Mouse (Mus musculus) splenic B cell, adult 2 months (primary cell): ENCODE measurements around the gene Gm45717.
A peak's percentile ranks its signal among the peaks of the same experiment; 100 is the strongest.

Experiments
- DNase-seq: peaks from one replicate; pipeline ENCODE4 v3.0.0-alpha.2; 2011; ENCODE audit warnings: low read depth, low spot score
- H3K27me3 ChIP-seq: 2 replicates; pipeline ENCODE4 v1.6.1; 2012; ENCODE audit warnings: mild to moderate bottlenecking, low read length, moderate library complexity, mixed read lengths; ENCODE audit not compliant: control insufficient read depth, poor library complexity, insufficient read depth, severe bottlenecking
- H3K36me3 ChIP-seq: 2 replicates; pipeline ENCODE4 v1.6.1; 2012; ENCODE audit warnings: mild to moderate bottlenecking, low read length, moderate library complexity, mixed read lengths; ENCODE audit not compliant: control insufficient read depth, poor library complexity, insufficient read depth, severe bottlenecking

Gene Gm45717

DNA sequence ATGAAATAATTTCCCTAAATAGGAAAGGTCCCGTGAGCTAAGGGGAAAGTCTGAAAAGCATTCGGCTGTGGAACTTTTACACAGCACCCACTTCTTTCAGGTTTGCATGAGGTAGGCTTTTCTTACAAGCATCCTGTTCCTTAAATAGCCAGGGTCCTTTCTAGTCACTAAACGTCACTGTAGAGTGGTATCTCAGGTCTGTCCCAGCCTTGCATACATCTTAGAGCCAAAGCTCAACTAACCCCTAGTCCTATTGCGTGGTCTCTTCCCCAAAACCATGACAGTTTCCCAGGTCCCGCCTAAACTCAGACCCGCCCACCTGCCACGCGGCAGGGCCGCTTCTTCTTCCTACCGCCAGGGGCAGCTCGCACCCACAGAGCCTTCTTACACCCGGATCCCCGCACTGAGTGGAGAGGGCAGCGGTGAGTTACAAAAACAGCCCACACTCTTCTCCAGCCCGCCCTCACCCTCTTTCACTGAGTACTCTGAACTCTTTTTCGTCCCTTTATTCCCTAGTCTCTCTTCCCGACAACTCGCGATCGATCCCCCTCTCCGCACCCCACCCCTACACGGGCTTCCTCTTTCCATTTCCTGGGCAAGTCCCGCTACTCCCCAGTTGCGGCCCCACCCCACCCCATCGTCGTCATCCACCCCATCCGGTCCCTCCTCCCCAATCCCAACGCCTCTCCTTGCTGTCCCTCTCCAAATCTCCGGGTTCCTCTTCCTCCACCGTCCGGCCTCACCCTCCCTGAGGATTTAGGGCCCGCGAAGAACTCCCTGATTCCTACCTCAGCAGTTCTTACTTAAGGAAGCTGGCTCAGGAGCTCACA, 14.3 kb downstream of the Gm45717 start, which contains the start of gene Pgghg:
TSS of gene Pgghg (plus strand) at position 170 of the 830 bp plus-strand sequence.
- H3K27me3 ChIP-seq = no peaks in the 10 kb centered on the region
- H3K36me3 ChIP-seq = no peaks in the 10 kb centered on the region
- DNase-seq = peak; percentile 89

GRCm38 (mm10) chr7:140939669-140940171, 16.0 kb downstream of the Gm45717 start:
- no peak for DNase-seq
- Histone ChIP-seq H3K36me3 (no peaks in the 10 kb centered on the region), H3K27me3 (no peaks in the 10 kb centered on the region)

DNA sequence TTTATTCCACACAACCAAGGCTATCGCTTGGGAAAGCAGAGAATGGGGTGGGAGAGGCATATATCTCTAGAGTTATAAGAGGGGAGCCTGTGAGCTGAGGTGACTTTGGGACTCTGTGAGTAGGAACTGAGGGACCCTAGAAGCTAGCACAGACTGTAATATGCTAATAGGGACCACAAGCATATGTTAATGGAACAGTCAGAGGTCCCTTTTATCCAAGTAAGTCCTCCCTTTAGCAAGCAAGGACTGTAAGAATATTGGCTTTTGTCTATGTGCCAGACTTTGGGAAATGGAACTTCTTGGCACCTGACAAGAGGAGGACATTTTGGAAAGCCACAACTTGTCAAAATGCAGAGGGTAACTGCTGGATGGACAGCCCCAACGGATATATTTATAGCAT, 16.8 kb downstream of the Gm45717 start:
- Histone ChIP-seq H3K27me3 (no peaks in the 10 kb centered on the region), H3K36me3 (no peaks in the 10 kb centered on the region)
- DNase-seq = no peak

DNA sequence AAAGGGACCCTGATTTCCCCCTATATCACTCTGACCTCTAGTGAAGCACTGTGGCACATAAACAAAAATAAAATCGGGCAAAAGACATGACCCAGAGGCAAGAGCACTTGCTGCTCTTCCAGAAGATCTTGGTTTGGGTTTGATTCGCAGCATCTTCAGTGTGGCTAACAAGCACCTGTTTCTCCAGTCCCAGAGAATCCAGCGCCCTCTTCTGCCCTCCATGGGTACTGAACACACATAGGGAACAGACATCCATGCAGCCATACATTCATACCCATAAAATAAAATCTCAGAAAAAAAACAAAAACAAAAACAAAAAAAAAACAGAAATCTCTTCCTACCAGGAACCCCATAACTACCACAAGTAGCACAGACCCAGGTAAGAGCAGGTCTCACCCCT, 17.3 kb downstream of the Gm45717 start:
- DNase-seq = peak; percentile 33
- Histone ChIP-seq H3K27me3 (no peaks in the 10 kb centered on the region), H3K36me3 (no peaks in the 10 kb centered on the region)

DNA sequence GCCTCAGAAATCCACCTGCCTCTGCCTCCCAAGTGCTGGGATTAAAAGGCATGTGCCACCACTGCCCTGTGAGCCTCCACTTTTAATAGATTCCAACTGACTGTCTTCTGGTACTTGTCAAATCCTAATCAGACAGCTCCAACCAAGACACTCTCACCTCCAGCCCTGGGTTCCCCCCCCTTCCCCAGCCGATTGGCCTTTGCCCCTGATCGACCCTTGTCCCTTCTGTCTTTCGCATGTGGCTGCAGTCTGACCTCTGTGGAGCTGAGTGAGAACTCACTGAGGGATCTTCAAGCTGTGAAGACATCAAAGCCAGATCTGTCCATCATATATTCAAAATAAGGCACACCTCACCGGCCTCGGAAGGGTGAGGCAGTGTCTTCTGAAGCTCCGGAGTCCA, 28.6 kb downstream of the Gm45717 start:
- H3K27me3 ChIP-seq = no peaks in the 10 kb centered on the region

DNA sequence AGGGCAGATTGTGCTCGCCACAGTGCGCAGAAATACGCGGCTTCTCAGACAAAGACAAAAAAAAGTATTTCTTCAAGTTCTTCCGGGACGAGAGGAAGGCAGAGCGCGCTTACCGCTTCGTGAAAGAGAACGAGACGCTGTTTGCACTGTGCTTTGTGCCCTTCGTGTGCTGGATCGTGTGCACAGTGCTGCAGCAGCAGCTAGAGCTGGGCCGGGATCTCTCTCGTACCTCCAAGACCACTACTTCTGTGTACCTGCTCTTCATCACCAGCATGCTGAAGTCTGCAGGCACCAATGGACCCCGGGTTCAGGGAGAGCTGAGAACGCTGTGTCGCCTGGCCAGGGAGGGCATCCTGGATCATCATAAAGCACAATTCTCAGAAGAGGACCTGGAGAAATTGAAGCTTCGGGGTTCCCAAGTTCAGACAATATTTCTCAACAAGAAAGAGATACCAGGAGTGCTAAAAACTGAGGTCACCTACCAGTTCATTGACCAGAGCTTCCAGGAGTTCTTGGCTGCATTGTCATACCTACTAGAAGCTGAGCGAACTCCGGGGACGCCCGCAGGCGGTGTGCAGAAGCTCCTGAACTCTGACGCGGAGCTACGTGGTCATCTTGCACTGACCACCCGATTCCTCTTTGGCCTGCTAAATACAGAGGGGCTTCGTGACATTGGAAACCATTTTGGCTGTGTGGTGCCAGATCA, 32.5 kb downstream of the Gm45717 start:
- no peaks in the 10 kb centered on the region for H3K36me3 ChIP-seq
- no peaks in the 10 kb centered on the region for H3K27me3 ChIP-seq
- DNase-seq = no peak

More for the DNA sequence above, 28.6 kb downstream of the Gm45717 start:
- H3K36me3 ChIP-seq = no peaks in the 10 kb centered on the region
- no peak for DNase-seq

GRCm38 (mm10) chr7:140922398-140923069, 33.2 kb downstream of the Gm45717 start:
- H3K36me3 ChIP-seq = no peaks in the 10 kb centered on the region
- H3K27me3 ChIP-seq = no peaks in the 10 kb centered on the region
- DNase-seq = peak; percentile 29

GRCm38 (mm10) chr7:140921225-140921975, 34.3 kb downstream of the Gm45717 start:
- H3K36me3 ChIP-seq = no peaks in the 10 kb centered on the region
- no peak for DNase-seq
- H3K27me3 ChIP-seq = no peaks in the 10 kb centered on the region

- H3K36me3 ChIP-seq = no peaks in the 10 kb centered on the region
- no peaks in the 10 kb centered on the region for H3K27me3 ChIP-seq
- no peak for DNase-seq
Measured at GRCm38 (mm10) chr7:140920418-140921029, 35.2 kb downstream of the Gm45717 start, which contains the start of gene Nlrp6. Gene Nlrp6, plus strand, starts transcription at chr7:140920902.

- Histone ChIP-seq H3K27me3 (no peaks in the 10 kb centered on the region), H3K36me3 (no peaks in the 10 kb centered on the region)
Measured at GRCm38 (mm10) chr7:140919911-140920310, 35.8 kb downstream of the Gm45717 start.

DNA sequence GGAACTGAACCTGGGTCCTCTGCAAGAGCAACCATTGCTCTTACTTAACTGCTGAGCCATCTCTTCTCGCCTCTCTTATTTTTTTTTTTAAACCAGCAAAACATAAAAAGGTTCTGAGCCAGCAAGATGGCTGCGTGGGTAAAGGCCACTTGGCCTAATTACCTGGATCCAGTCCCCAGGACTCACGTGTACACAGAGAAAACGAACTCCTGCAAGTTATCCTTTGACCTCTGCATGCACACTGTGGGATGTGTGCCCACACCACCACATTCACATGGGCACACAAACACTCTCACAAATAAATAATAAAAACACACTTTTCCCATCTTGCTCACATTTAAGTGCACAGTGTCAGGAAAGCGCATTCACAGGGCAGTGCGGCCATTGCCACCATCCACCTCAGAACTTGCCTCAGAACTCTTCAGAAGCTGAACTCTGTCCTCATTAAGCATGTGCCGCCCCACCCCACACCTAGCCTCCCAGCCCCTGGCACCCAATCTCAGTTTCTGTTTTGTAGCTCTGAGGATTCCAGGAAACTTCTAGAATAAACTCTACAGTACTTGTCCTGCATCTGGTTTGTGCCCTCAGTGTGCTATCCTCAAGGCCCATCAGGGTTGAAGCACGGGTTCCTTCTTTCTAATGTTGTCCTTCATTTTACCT, 41.6 kb downstream of the Gm45717 start:
- DNase-seq = no peak

More at GRCm38 (mm10) chr7:140919911-140920310, 35.8 kb downstream of the Gm45717 start:
- DNase-seq = no peak

DNA sequence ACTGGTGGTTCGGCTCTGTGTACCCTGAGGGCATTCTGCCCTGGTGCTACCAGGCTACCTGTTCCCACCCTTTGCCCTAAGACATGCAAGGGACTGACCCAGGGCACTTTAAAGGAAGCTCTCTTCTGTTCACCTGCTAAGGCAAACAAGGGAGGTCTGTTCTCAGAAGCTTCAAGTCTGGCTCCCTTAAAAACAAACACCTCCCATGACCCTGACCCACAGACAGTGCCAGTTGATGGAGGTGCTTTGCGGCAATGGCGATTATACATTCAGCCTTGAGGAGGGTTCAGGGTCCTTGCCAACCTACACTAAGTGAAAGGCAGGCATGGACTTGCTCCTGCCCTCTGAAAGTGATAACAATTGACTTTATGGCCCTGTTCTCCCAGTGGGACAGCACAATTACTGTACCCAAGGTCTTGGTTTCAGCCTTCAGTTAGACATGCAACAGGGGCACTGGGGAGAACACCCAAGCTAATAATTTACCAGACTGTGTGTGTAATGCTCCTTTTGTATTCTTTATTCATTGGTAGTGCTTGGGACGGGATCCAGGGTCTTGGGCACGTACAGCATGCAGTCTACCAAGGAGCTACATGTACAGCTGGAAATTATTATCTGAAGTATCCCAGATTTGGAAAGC, 42.8 kb downstream of the Gm45717 start:
- H3K36me3 ChIP-seq = no peaks in the 10 kb centered on the region
- no peaks in the 10 kb centered on the region for H3K27me3 ChIP-seq
- DNase-seq = no peak

More for the DNA sequence above, 41.6 kb downstream of the Gm45717 start:
- Histone ChIP-seq H3K27me3 (no peaks in the 10 kb centered on the region), H3K36me3 (no peaks in the 10 kb centered on the region)

- no peaks in the 10 kb centered on the region for H3K36me3 ChIP-seq
- H3K27me3 ChIP-seq = no peaks in the 10 kb centered on the region
- DNase-seq = no peak
Measured at GRCm38 (mm10) chr7:140912293-140912692, 43.4 kb downstream of the Gm45717 start.
